Mouse (Mus musculus) liver, embryonic 12.5 days (tissue): Measurements from ENCODE around the gene Zfp513. TPM values are rescaled to one million over a fixed set of nuclear protein-coding genes. Genes with fewer than 3 reads are reported as not detected.

Source experiments
- ATAC-seq: fragments of 200-750 bp; cut with Nextera tagmentation; 2 replicates; pipeline ENCODE4 v1.8.0; 2017; ENCODE audit warnings: moderate number of reproducible peaks, mild to moderate bottlenecking, moderate library complexity
- H3K27ac ChIP-seq: fragments of 300-500 bp; sonication (generic); 2 replicates; pipeline ENCODE4 v1.5.1; 2016; ENCODE audit warnings: mild to moderate bottlenecking
- H3K27me3 ChIP-seq: fragments of 300-500 bp; sonication (generic); replicated peaks from 2 replicates; pipeline ENCODE4 v1.6.1; 2016; ENCODE audit warnings: mild to moderate bottlenecking, moderate library complexity
- H3K36me3 ChIP-seq: fragments of 300-500 bp; sonication (generic); 2 replicates; pipeline ENCODE4 v1.6.1; 2016; ENCODE audit warnings: mild to moderate bottlenecking, moderate library complexity
- H3K4me1 ChIP-seq: fragments of 300-500 bp; sonication (generic); 2 replicates; pipeline ENCODE4 v1.6.1; 2016
- H3K4me2 ChIP-seq: fragments of 300-500 bp; sonication (generic); 2 replicates; pipeline ENCODE4 v1.6.1; 2016; ENCODE audit warnings: mild to moderate bottlenecking, moderate library complexity
- H3K4me3 ChIP-seq: fragments of 300-500 bp; sonication (generic); 2 replicates; pipeline ENCODE4 v1.5.1; 2016; ENCODE audit warnings: mild to moderate bottlenecking, moderate library complexity
- H3K9ac ChIP-seq: fragments of 300-500 bp; sonication (generic); 2 replicates; pipeline ENCODE4 v1.6.1; 2016; ENCODE audit warnings: mild to moderate bottlenecking, moderate library complexity
- H3K9me3 ChIP-seq: fragments of 300-500 bp; sonication (generic); replicated peaks from 2 replicates; pipeline ENCODE4 v1.6.1; 2016; ENCODE audit warnings: mild to moderate bottlenecking, moderate library complexity
- WGBS: fragments of 180-500 bp; shearing (Covaris S2); methylation state at CpG from one replicate; pipeline ENCODE4 v1.1.7; 2016; ENCODE audit not compliant: insufficient replicate concordance; 5-methylcytosine and 5-hydroxymethylcytosine counted together
- polyA plus RNA-seq: library from polyadenylated mRNA; unstranded; fragments of >200 nt; fragmentation: Nextera tagmentation; extraction: Ambion mirVana; gene quantifications from 2 replicates; pipeline ENCODE4 v1.2.1, GENCODE M21; 2016

Gene Zfp513
- polyA plus RNA-seq, 1 experiment from 2014 or later, result 4.5 TPM

DNA sequence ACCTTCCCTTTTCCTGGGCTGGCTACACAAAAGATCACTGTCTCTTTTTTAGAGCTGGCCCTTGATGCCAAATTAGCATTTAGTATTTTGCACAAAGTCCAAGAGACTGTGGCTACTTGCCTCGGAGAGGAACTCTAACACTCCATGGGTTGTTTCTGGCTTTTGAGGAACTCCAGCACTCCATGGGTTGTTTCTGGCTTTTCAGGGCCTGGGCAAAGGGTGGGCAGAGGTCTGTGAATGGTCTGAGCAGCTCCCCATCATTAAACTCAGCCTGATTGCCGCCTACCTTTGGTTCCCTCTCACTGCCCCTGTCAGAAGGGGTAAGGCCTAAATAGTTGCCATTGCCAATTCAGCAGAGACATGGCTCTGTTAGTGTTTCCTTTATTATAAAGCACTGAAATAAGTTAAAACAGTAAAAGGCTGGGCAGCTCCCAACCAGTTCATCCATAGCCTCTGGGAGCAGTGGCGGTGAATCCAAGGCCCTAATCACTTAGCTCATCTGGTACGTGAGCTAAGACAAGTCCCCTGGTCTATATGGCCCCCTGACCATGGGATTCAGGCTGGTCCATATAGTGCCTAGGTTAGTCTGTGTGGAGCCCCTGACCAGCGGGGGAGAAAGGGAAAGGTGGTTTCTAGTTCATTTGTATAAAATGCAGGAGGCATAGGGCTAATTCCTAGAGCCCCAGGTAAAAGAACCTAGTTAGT, 3.3 kb downstream of the Zfp513 start:
- Histone ChIP-seq H3K27me3 (no peaks in the 10 kb centered on the region), H3K9ac (no peak overlapping the region), H3K4me3 (no peak overlapping the region), H3K4me1 (peaks cover 51% of the 10 kb centered on the region), H3K36me3 (peaks cover 79% of the 10 kb centered on the region), H3K27ac (no peak overlapping the region), H3K9me3 (peaks cover 5% of the 10 kb centered on the region), H3K4me2 (no peak overlapping the region)
- 82% methylated on average over 5 of the region's 5 CpGs for WGBS
- no peak for ATAC-seq

DNA sequence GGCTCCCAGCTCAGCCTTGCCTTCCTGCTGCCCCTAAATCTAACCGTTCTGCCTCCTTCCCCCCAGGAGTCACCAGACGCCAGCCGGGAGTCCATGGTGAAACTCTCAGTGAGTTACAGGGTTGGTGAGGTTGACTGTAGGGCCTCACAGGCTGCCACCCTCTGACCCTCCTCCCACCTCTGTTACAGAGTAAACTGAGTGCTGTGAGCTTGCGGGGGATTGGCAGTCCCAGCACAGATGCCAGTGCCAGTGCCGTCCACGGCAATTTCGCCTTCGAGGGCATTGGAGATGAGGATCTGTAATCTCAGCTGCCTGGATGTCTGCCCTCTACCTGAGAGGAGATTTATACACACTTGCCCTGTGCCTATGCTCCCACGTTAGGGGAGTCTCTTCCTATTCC, 3.9 kb downstream of the Zfp513 start:
- Histone ChIP-seq H3K4me2 (no peak overlapping the region), H3K9ac (no peak overlapping the region), H3K9me3 (peaks cover 5% of the 10 kb centered on the region), H3K27ac (no peak overlapping the region), H3K4me1 (peaks cover 51% of the 10 kb centered on the region), H3K36me3 (peaks cover 73% of the 10 kb centered on the region), H3K4me3 (no peak overlapping the region), H3K27me3 (no peaks in the 10 kb centered on the region)
- WGBS, result 83% methylated on average over 9 of the region's 9 CpGs
- ATAC-seq, result no peak

GRCm38 (mm10) chr5:31197072-31197471, 5.0 kb downstream of the Zfp513 start:
- WGBS, result 92% methylated on average over 12 of the region's 12 CpGs
- Histone ChIP-seq H3K9me3 (peaks cover 5% of the 10 kb centered on the region), H3K4me1 (peaks cover 44% of the 10 kb centered on the region), H3K27ac (no peak overlapping the region), H3K4me2 (no peak overlapping the region), H3K4me3 (no peak overlapping the region), H3K36me3 (peaks cover 65% of the 10 kb centered on the region), H3K9ac (no peak overlapping the region), H3K27me3 (no peaks in the 10 kb centered on the region)
- no peak for ATAC-seq

GRCm38 (mm10) chr5:31196207-31196606, 5.9 kb downstream of the Zfp513 start:
- H3K4me2 ChIP-seq, result no peak overlapping the region
- H3K36me3 ChIP-seq, result peaks cover 69% of the 10 kb centered on the region
- peaks cover 48% of the 10 kb centered on the region for H3K4me1 ChIP-seq
- H3K27ac ChIP-seq, result no peak overlapping the region
- no peak for ATAC-seq
- H3K9ac ChIP-seq, result no peak overlapping the region
- peaks cover 5% of the 10 kb centered on the region for H3K9me3 ChIP-seq
- no peak overlapping the region for H3K4me3 ChIP-seq
- no peaks in the 10 kb centered on the region for H3K27me3 ChIP-seq
- 89% methylated on average over 10 of the region's 10 CpGs for WGBS

- WGBS, result 86% methylated on average over 4 of the region's 4 CpGs
- ATAC-seq, result no peak
- no peak overlapping the region for H3K27ac ChIP-seq
Observed at GRCm38 (mm10) chr5:31195671-31196070, 6.4 kb downstream of the Zfp513 start.

GRCm38 (mm10) chr5:31194486-31195485, 7.3 kb downstream of the Zfp513 start:
- H3K27ac ChIP-seq, result 0 out of 2 replicates have a peak overlapping the region, but pooled peaks have one; percentile 87
- no peaks in the 10 kb centered on the region for H3K9me3 ChIP-seq
- peaks cover 38% of the 10 kb centered on the region for H3K4me1 ChIP-seq
- WGBS, result 85% methylated on average over 16 of the region's 16 CpGs
- ATAC-seq, result no peak
- H3K4me2 ChIP-seq, result peak overlapping the region; percentile 87
- no peaks in the 10 kb centered on the region for H3K27me3 ChIP-seq
- peak overlapping the region; percentile 89 for H3K9ac ChIP-seq
- H3K36me3 ChIP-seq, result peaks cover 73% of the 10 kb centered on the region
- peak overlapping the region; percentile 71 for H3K4me3 ChIP-seq

More at GRCm38 (mm10) chr5:31195671-31196070, 6.4 kb downstream of the Zfp513 start:
- H3K9me3 ChIP-seq, result peaks cover 5% of the 10 kb centered on the region
- H3K9ac ChIP-seq, result no peak overlapping the region
- no peaks in the 10 kb centered on the region for H3K27me3 ChIP-seq
- peaks cover 73% of the 10 kb centered on the region for H3K36me3 ChIP-seq
- H3K4me2 ChIP-seq, result no peak overlapping the region
- H3K4me3 ChIP-seq, result no peak overlapping the region
- peaks cover 47% of the 10 kb centered on the region for H3K4me1 ChIP-seq

DNA sequence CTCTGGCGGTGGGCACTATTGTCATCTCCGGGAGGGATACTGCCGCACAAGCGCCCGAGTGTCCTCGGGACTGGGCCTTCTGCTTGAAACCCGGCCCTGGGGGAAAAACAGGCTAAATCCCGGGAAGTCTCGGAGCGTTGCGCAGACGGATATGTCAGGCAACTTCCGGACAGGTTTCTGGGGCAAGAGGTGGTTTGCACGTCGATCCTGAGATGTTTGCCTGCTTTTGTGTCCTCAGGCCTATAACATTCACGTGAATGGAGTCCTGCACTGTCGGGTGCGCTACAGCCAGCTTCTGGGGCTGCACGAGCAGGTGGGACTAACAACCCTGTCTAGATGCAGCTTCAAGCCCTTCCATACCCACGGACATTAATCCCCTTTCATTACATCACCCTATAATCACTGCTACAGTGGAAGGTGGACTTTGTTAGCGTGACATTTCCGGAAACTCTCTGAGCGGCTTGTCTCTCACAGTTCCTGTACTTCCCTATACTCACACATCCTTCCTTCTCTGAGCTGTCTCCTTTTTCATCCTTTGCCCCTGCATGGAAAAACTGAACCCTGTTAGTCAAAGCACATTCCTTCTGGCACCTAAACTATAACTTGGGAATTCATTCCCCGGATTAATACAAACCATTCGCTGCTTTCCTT, 8.3 kb downstream of the Zfp513 start:
- H3K9ac ChIP-seq, result peak overlapping the region; percentile 89
- no peak for ATAC-seq
- H3K36me3 ChIP-seq, result peaks cover 72% of the 10 kb centered on the region

GRCm38 (mm10) chr5:31192939-31193630, 9.0 kb downstream of the Zfp513 start, which contains the start of the genes Snx17 and Eif2b4:
Snx17 (plus strand) TSS chr5:31193227.
Eif2b4 (minus strand) TSS chr5:31193430.
- under 1% methylated on average over 48 of the region's 48 CpGs for WGBS
- Histone ChIP-seq H3K4me1 (peaks cover 31% of the 10 kb centered on the region), H3K9ac (peak within 1 kb of the TSS; percentile 89), H3K36me3 (peaks cover 72% of the 10 kb centered on the region), H3K4me3 (peak within 1 kb of the TSS; percentile 71), H3K9me3 (no peaks in the 10 kb centered on the region), H3K27ac (peak within 1 kb of the TSS; percentile 89), H3K27me3 (no peaks in the 10 kb centered on the region), H3K4me2 (peak within 1 kb of the TSS; percentile 87)
- ATAC-seq, result peak; percentile 97

More for the DNA sequence above, 8.3 kb downstream of the Zfp513 start:
- Histone ChIP-seq H3K9me3 (no peaks in the 10 kb centered on the region), H3K4me1 (peaks cover 31% of the 10 kb centered on the region), H3K27ac (peak overlapping the region; percentile 87), H3K4me3 (peak overlapping the region; percentile 71), H3K4me2 (peak overlapping the region; percentile 87), H3K27me3 (no peaks in the 10 kb centered on the region)
- WGBS, result 7% methylated on average over 25 of the region's 25 CpGs

DNA sequence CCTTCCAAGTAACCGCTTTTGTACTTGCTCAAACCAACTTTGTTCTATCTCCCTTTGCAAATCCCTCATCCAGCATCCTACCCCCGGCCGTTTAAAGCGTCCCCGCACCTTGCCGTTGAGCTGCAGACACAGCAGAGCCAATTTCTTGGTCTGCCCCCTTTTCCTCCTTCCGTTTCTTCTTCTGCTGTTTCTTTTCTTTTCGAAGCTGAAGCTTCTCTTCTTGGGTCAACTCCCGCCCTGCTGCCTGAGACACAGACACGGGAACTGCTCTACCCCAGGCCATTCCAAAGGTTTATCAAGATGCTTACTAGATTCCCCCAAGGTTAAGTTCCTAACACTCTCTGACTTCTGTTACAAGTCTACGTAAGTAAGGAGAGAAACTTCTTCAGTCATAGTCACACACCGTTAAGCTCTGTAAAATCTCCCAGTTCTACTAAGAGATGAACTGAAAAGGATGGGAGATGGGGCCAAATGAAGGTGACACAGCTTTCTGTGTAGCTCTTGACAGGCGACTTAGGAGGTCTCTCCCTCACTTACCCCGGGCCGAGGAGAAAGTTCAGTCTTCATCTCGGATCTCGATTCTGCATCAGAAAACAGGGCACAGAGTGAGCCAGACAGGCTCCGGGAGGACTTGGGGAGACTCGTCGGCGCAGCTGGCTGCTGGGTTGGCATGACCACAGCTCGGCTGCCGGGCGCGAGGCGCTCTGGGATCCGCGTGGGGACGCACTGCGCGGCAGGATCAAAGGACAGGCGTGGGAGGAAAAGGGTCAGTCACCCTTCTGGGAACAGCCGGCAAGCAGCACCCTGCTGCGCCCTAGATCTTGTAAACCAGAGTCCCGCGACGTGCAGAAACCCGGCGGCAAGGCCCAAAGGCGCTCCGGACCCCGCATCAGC, 9.8 kb downstream of the Zfp513 start:
- peak overlapping the region; percentile 71 for H3K4me3 ChIP-seq
- peak overlapping the region; percentile 87 for H3K4me2 ChIP-seq
- ATAC-seq, result peak; percentile 65
- peaks cover 72% of the 10 kb centered on the region for H3K36me3 ChIP-seq
- no peaks in the 10 kb centered on the region for H3K27me3 ChIP-seq
- H3K9ac ChIP-seq, result peak overlapping the region; percentile 89
- H3K4me1 ChIP-seq, result peaks cover 31% of the 10 kb centered on the region
- WGBS, result 8% methylated on average over 42 of the region's 42 CpGs
- H3K27ac ChIP-seq, result peak overlapping the region; percentile 89
- no peaks in the 10 kb centered on the region for H3K9me3 ChIP-seq

DNA sequence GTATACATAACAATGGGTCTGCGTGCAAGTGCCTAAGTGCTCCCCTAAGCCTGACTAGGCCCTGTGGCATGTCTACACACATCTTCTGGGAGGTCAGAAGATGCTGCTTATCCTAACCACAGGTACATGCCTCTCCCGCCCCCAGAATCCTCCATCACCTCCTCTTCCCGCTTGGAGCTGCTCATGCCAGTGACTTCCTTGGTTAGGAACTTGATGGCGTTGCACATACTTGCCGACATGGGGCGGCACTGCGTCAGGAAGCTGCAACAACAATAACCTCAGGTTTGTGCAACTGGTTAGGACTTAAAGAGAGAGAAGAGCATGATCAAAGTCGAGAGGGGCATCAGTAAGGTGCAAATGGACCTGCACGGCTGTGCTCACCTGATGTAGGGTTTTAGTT, 11.9 kb downstream of the Zfp513 start:
- ATAC-seq, result no peak
- no peak overlapping the region for H3K4me2 ChIP-seq
- H3K27ac ChIP-seq, result no peak overlapping the region
- no peaks in the 10 kb centered on the region for H3K27me3 ChIP-seq
- no peaks in the 10 kb centered on the region for H3K9me3 ChIP-seq
- peaks cover 60% of the 10 kb centered on the region for H3K36me3 ChIP-seq
- no peak overlapping the region for H3K9ac ChIP-seq
- peaks cover 33% of the 10 kb centered on the region for H3K4me1 ChIP-seq
- WGBS, result 84% methylated on average over 9 of the region's 9 CpGs
- H3K4me3 ChIP-seq, result no peak overlapping the region
